Mouse (Mus musculus) stomach, embryonic 15.5 days (tissue): ENCODE measurements around the gene Ankmy1. TPM values are rescaled to one million over a fixed set of nuclear protein-coding genes. Genes with fewer than 3 reads are reported as not detected.

ENCODE experiments used
- ATAC-seq: fragments of 200-750 bp; cut with Nextera tagmentation; 2 replicates; pipeline ENCODE4 v1.8.0; 2017; ENCODE audit warnings: low read depth, moderate number of reproducible peaks, moderate TSS enrichment; ENCODE audit not compliant: insufficient read depth, low FRiP score
- H3K27ac ChIP-seq: fragments of 300-500 bp; sonication (generic); 2 replicates; pipeline ENCODE4 v1.5.1; 2015; ENCODE audit warnings: mild to moderate bottlenecking, inconsistent platforms
- H3K27me3 ChIP-seq: fragments of 300-500 bp; sonication (generic); replicated peaks from 2 replicates; pipeline ENCODE4 v1.6.1; 2015; ENCODE audit warnings: inconsistent platforms
- H3K36me3 ChIP-seq: fragments of 300-500 bp; sonication (generic); 2 replicates; pipeline ENCODE4 v1.6.1; 2015; ENCODE audit warnings: inconsistent platforms
- H3K4me1 ChIP-seq: fragments of 300-500 bp; sonication (generic); 2 replicates; pipeline ENCODE4 v1.6.1; 2015; ENCODE audit warnings: inconsistent platforms
- H3K4me2 ChIP-seq: fragments of 300-500 bp; sonication (generic); 2 replicates; pipeline ENCODE4 v1.6.1; 2015; ENCODE audit warnings: mild to moderate bottlenecking, inconsistent platforms
- H3K4me3 ChIP-seq: fragments of 300-500 bp; sonication (generic); replicated peaks from 2 replicates; pipeline ENCODE4 v1.5.1; 2015; ENCODE audit warnings: inconsistent platforms
- H3K9ac ChIP-seq: fragments of 300-500 bp; sonication (generic); 2 replicates; pipeline ENCODE4 v1.6.1; 2015; ENCODE audit warnings: inconsistent platforms
- H3K9me3 ChIP-seq: fragments of 300-500 bp; sonication (generic); 2 replicates; pipeline ENCODE4 v1.6.1; 2016; ENCODE audit warnings: inconsistent platforms
- WGBS: fragments of 180-500 bp; shearing (Covaris S2); methylation state at CpG from one replicate; pipeline ENCODE4 v1.1.7; 2015; 5-methylcytosine and 5-hydroxymethylcytosine counted together
- polyA plus RNA-seq: library from polyadenylated mRNA; unstranded; fragments of >200 nt; fragmentation: Nextera tagmentation; extraction: Ambion mirVana; gene quantifications from 2 replicates; pipeline ENCODE4 v1.2.1, GENCODE M21; 2015

Ankmy1 gene
- 0.19 and 0.34 TPM in 2 replicates for polyA plus RNA-seq

- Histone ChIP-seq H3K27ac (no peak within 1 kb of the TSS), H3K9ac (no peak within 1 kb of the TSS), H3K9me3 (no peaks in the 10 kb centered on the region), H3K27me3 (0 out of 2 replicates have a peak, but pooled peaks cover 3% of the 10 kb centered on the region), H3K36me3 (no peaks in the 10 kb centered on the region), H3K4me1 (peaks cover 13% of the 10 kb centered on the region; the same call in 1 of the 2 replicates), H3K4me2 (peak within 1 kb of the TSS; percentile 48), H3K4me3 (peak within 1 kb of the TSS; percentile 19; the same call in 1 of the 2 replicates)
- 1% methylated on average over 15 of the region's 15 CpGs for WGBS
- ATAC-seq, result no peak; the same call in 1 of the 2 replicates
Measured at GRCm38 (mm10) chr1:92902786-92903185, at the start of gene Ankmy1. Gene Ankmy1, minus strand, starts transcription at chr1:92902906.

- H3K27ac ChIP-seq, result peak within 1 kb of the TSS; percentile 57; the same call in 1 of the 2 replicates
- ATAC-seq, result peak; percentile 89
- H3K9ac ChIP-seq, result no peak within 1 kb of the TSS
- WGBS, result 52% methylated on average over 5 of the region's 5 CpGs
- peak within 1 kb of the TSS; percentile 33 for H3K4me3 ChIP-seq
- H3K9me3 ChIP-seq, result no peaks in the 10 kb centered on the region
- H3K36me3 ChIP-seq, result peaks cover 12% of the 10 kb centered on the region; the same call in 1 of the 2 replicates
- H3K4me2 ChIP-seq, result peak within 1 kb of the TSS; percentile 43
- H3K27me3 ChIP-seq, result no peaks in the 10 kb centered on the region
- no peaks in the 10 kb centered on the region for H3K4me1 ChIP-seq
Measured at GRCm38 (mm10) chr1:92950607-92951006, 47.9 kb upstream of the Ankmy1 start, which contains the start of gene Gpr35. Gene Gpr35, plus strand, starts transcription at chr1:92950865.

DNA sequence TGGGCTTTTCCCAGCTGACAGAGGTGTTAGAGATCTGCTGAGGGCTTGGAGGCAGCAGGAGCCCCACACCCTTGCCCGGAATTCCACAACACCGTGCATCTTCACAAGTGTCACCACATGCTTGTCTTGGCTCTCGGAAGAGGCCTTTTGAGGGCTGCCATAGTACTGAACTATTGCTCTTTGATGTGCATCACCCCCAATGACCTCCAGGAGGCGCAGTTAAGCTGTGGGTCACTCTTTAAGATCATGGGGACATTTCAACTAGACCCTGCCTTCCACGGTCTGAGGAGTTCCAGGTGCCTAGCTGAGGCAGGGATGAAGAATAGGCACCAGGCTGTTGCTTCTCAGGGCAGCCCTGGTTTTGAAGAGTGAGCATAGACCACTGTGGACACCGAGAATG is 46.7 kb upstream of the Ankmy1 start:
- H3K27me3 ChIP-seq, result no peaks in the 10 kb centered on the region
- H3K27ac ChIP-seq, result no peak overlapping the region
- no peak overlapping the region for H3K9ac ChIP-seq
- peaks cover 22% of the 10 kb centered on the region; the same call in 1 of the 2 replicates for H3K36me3 ChIP-seq
- no peak for ATAC-seq
- no peak overlapping the region for H3K4me3 ChIP-seq
- H3K4me2 ChIP-seq, result peak overlapping the region; percentile 43
- H3K9me3 ChIP-seq, result no peaks in the 10 kb centered on the region
- no peaks in the 10 kb centered on the region for H3K4me1 ChIP-seq
- WGBS, result 57% methylated on average over 6 of the region's 6 CpGs

GRCm38 (mm10) chr1:92947966-92948365 is 45.3 kb upstream of the Ankmy1 start:
- no peak for ATAC-seq
- Histone ChIP-seq H3K4me2 (no peak overlapping the region), H3K27me3 (no peaks in the 10 kb centered on the region), H3K27ac (no peak overlapping the region), H3K9ac (no peak overlapping the region), H3K9me3 (no peaks in the 10 kb centered on the region), H3K4me1 (no peaks in the 10 kb centered on the region), H3K36me3 (peaks cover 28% of the 10 kb centered on the region), H3K4me3 (no peak overlapping the region)
- 91% methylated on average over 3 of the region's 3 CpGs for WGBS

DNA sequence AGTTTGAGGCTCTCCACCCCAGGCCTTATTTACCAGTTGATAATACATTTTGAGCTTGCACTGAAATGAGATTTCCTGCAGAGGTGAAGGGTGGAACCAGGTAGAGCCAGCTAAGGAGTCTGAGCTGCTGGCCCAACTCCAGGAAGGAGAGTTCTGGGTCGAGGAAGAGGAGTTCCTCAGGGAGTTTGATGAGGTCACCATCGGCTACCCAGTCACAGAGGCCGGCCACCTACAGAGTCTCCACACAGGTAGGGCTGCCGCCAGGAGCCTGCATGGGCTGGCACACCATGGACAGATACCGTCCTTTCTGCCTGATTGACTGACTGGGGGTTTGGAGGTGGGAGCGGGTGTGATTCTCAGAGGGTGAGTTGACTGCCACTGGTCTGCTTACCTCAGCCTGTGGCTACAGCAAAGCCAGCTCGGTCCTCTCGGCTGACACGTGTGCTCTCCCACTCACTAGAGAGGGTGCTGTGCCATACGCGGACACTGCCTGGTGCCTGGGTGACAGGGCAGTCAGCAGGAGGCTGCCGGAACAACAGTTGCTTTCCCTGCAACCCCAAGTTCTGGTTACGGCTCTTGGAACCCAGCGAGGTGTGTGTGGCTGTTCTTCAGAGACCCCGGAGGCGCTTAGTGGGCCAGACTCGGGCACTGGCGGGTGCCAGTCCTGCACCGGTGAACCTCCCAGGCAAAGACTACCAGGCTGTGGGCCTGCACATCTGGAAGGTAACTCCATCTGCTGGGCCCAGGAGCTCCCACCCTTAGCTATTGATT is 40.7 kb upstream of the Ankmy1 start:
- Histone ChIP-seq H3K4me2 (no peak overlapping the region), H3K4me1 (no peaks in the 10 kb centered on the region), H3K9me3 (no peaks in the 10 kb centered on the region), H3K9ac (no peak overlapping the region), H3K36me3 (peaks cover 47% of the 10 kb centered on the region), H3K27ac (no peak overlapping the region), H3K4me3 (no peak overlapping the region), H3K27me3 (no peaks in the 10 kb centered on the region)
- no peak for ATAC-seq
- 91% methylated on average over 19 of the region's 19 CpGs for WGBS

DNA sequence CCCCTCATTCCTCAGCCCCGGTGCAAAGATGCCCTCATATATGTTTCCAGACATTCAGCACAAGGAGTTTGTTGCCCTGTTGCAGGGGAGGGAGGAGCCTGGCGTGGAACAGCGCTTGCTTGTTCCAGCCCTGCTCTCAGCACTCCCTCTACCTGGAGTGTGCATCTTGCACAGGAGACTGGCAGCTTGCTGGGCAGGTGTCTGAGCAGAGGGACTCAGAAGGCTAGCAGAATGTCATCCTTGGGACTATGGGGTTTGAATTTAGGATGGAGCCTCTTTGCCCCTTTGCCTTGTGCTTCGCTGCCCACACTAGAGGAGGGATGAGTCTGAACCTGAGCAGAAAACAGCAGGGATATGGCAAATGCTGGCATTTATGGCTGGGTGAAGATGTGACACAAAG is 37.0 kb upstream of the Ankmy1 start:
- no peak overlapping the region for H3K4me2 ChIP-seq
- peaks cover 30% of the 10 kb centered on the region for H3K36me3 ChIP-seq
- no peak overlapping the region for H3K4me3 ChIP-seq
- H3K27ac ChIP-seq, result no peak overlapping the region
- 93% methylated on average over 4 of the region's 4 CpGs for WGBS
- no peak overlapping the region for H3K9ac ChIP-seq
- no peak for ATAC-seq
- peaks cover 17% of the 10 kb centered on the region for H3K4me1 ChIP-seq
- H3K27me3 ChIP-seq, result no peaks in the 10 kb centered on the region
- H3K9me3 ChIP-seq, result no peaks in the 10 kb centered on the region

GRCm38 (mm10) chr1:92937797-92938196 is 35.1 kb upstream of the Ankmy1 start:
- no peaks in the 10 kb centered on the region for H3K27me3 ChIP-seq
- H3K9me3 ChIP-seq, result no peaks in the 10 kb centered on the region
- no peak overlapping the region for H3K4me2 ChIP-seq
- no peak; the same call in 1 of the 2 replicates for ATAC-seq
- 77% methylated on average over 3 of the region's 3 CpGs for whole genome bisulfite sequencing
- H3K36me3 ChIP-seq, result peaks cover 19% of the 10 kb centered on the region
- no peak overlapping the region for H3K4me3 ChIP-seq
- H3K9ac ChIP-seq, result no peak overlapping the region
- peaks cover 20% of the 10 kb centered on the region for H3K4me1 ChIP-seq
- H3K27ac ChIP-seq, result peak overlapping the region; percentile 33; the same call in 1 of the 2 replicates

DNA sequence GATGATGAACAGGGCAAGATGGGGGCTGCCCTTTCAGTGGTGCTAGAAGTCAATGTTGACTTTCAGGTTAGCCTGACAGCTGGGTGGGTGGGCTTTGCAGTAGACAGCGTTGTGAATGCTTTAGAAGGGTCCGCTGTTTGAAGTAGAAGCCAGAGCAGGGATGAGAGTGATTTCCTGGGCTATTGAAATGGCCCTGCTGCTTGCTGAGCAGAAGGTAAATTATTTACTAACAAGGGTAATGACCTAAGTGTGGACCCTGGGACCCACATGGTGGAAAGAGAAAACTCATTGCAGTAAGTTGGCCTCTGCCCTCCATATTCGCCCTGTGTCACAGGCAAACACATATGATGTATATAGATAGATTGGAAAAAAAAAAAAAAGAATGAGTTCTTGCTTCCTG is 33.8 kb upstream of the Ankmy1 start:
- H3K4me3 ChIP-seq, result no peak overlapping the region
- no peak for ATAC-seq
- no peaks in the 10 kb centered on the region for H3K9me3 ChIP-seq
- H3K4me2 ChIP-seq, result peak overlapping the region; percentile 81; the same call in 1 of the 2 replicates
- H3K27ac ChIP-seq, result no peak overlapping the region
- H3K4me1 ChIP-seq, result peaks cover 20% of the 10 kb centered on the region
- no peak overlapping the region for H3K9ac ChIP-seq
- 68% methylated on average over 3 of the region's 3 CpGs for WGBS
- H3K27me3 ChIP-seq, result no peaks in the 10 kb centered on the region
- H3K36me3 ChIP-seq, result peaks cover 11% of the 10 kb centered on the region

- peak overlapping the region; percentile 81 for H3K4me2 ChIP-seq
- H3K9ac ChIP-seq, result no peak overlapping the region
- WGBS, result 38% methylated on average over 2 of the region's 2 CpGs
- H3K4me1 ChIP-seq, result peaks cover 20% of the 10 kb centered on the region
- peaks cover 9% of the 10 kb centered on the region for H3K36me3 ChIP-seq
- H3K27me3 ChIP-seq, result no peaks in the 10 kb centered on the region
- no peaks in the 10 kb centered on the region for H3K9me3 ChIP-seq
- no peak overlapping the region for H3K27ac ChIP-seq
- H3K4me3 ChIP-seq, result peak overlapping the region; percentile 80
- no peak for ATAC-seq
Measured at GRCm38 (mm10) chr1:92935977-92936376, 33.3 kb upstream of the Ankmy1 start.

DNA sequence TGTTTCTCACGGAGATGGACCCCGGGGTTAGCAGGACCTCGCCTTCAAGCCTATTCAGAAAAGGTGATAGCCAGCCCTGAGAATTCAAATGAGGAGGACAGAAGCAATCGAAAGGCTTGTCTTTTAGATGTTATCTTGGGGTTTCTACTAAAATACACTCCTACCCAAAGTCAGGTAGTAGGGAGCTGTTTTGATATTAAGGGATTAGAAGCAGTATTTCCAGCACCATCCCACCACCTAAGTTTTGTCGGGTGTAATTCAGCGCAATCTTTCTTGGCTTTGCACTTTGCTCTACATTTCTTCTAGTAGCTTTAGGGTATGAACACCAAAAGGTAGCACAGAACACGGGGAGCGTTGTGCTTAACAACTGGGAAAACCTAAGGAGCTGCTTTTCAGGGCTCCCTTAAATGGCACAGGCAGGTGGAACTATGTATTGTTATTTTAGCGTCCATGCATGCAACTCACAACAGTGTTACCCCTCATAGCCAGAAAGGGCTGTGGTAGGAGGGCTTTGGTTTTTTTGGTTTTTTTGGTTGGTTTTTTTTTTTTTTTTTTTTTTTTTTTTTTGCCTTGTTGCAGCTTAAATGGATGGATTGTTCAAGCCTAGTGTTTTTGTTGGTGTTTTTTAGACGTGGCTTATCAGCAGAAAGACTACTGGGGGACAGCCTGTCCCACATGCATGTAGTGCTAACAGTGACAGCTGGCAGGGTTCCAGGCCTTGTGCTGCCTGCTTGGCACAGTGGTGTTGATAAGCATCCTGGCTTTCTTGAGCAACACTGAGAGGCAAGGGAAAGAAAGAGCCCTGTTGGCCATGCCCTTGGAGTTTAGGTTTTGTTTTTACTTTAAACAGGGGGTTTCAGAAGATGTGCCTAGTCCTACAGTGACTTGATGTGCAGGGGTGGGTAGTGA is 32.6 kb upstream of the Ankmy1 start:
- Histone ChIP-seq H3K27me3 (no peaks in the 10 kb centered on the region), H3K4me1 (peaks cover 20% of the 10 kb centered on the region), H3K27ac (peak overlapping the region; percentile 98; the same call in 1 of the 2 replicates), H3K4me2 (peak overlapping the region; percentile 81), H3K9me3 (no peaks in the 10 kb centered on the region), H3K4me3 (peak overlapping the region; percentile 80), H3K9ac (peak overlapping the region; percentile 33), H3K36me3 (peaks cover 9% of the 10 kb centered on the region)
- no peak for ATAC-seq
- WGBS, result 15% methylated on average over 10 of the region's 10 CpGs

DNA sequence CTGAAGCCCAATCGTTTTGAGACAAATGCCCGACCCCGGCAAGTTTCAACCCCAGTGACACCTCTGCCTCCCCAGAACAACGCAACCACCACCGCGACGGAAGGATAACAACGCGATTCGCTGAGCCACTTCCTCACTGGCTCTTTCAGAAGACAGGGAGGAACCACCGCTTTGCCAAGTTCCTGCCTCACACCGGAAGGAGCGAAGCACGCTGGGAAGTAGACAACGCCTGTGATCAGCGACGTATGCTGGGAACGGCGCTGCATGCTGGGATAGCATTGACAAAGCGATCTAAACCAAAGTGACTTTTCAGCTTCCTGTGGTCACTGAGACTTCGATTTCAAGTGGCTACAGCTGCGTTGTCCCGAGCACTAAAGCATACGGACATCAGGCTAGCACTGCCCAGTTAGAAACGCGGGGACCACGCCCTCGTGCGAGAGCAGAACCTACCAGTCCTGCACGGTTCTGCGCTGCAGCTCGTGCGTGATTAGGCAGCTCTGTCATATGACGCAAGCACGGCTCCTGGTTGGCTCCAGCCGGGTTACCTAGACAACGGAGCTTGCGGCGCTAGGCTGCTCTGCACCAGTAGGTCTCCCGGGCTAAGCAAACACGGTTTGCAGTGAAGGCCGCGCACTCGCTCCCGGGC is 31.6 kb upstream of the Ankmy1 start, which contains the start of gene Capn10:
TSS of gene Capn10 (plus strand) at position 195 of the 646 bp plus-strand sequence.
- Histone ChIP-seq H3K27ac (peak within 1 kb of the TSS; percentile 98), H3K27me3 (no peaks in the 10 kb centered on the region), H3K9ac (peak within 1 kb of the TSS; percentile 33), H3K9me3 (no peaks in the 10 kb centered on the region), H3K4me3 (peak within 1 kb of the TSS; percentile 80), H3K4me2 (peak within 1 kb of the TSS; percentile 81), H3K36me3 (peaks cover 4% of the 10 kb centered on the region; the same call in 1 of the 2 replicates), H3K4me1 (peaks cover 20% of the 10 kb centered on the region)
- peak; percentile 99 for ATAC-seq
- under 1% methylated on average over 45 of the region's 45 CpGs for WGBS
